Mouse (Mus musculus) forebrain, embryonic 12.5 days (tissue): Measurements from ENCODE around the gene Clgn. TPM values are rescaled to one million over a fixed set of nuclear protein-coding genes. Genes with fewer than 3 reads are reported as not detected.

ENCODE experiments used
- ATAC-seq: fragments of 200-750 bp; cut with Nextera tagmentation; 2 replicates; pipeline ENCODE4 v1.8.0; 2017; ENCODE audit warnings: moderate TSS enrichment; ENCODE audit not compliant: low FRiP score
- H3K27ac ChIP-seq: fragments of 300-500 bp; sonication (generic); 2 replicates; pipeline ENCODE4 v1.5.1; 2016; ENCODE audit warnings: mild to moderate bottlenecking
- H3K27me3 ChIP-seq: fragments of 300-500 bp; sonication (generic); 2 replicates; pipeline ENCODE4 v1.6.1; 2016; ENCODE audit warnings: mild to moderate bottlenecking
- H3K36me3 ChIP-seq: fragments of 300-500 bp; sonication (generic); replicated peaks from 2 replicates; pipeline ENCODE4 v1.6.1; 2016; ENCODE audit warnings: mild to moderate bottlenecking
- H3K4me1 ChIP-seq: fragments of 300-500 bp; sonication (generic); 2 replicates; pipeline ENCODE4 v1.6.1; 2016
- H3K4me2 ChIP-seq: fragments of 300-500 bp; sonication (generic); 2 replicates; pipeline ENCODE4 v1.6.1; 2016; ENCODE audit warnings: mild to moderate bottlenecking, moderate library complexity
- H3K4me3 ChIP-seq: fragments of 300-500 bp; sonication (generic); replicated peaks from 2 replicates; pipeline ENCODE4 v1.5.1; 2016; ENCODE audit warnings: mild to moderate bottlenecking
- H3K9ac ChIP-seq: fragments of 300-500 bp; sonication (generic); 2 replicates; pipeline ENCODE4 v1.6.1; 2016; ENCODE audit warnings: mild to moderate bottlenecking
- H3K9me3 ChIP-seq: fragments of 300-500 bp; sonication (generic); 2 replicates; pipeline ENCODE4 v1.6.1; 2016
- WGBS: fragments of 180-500 bp; shearing (Covaris S2); methylation state at CpG from one replicate; pipeline ENCODE4 v1.1.7; 2016; 5-methylcytosine and 5-hydroxymethylcytosine counted together
- polyA plus RNA-seq: library from polyadenylated mRNA; unstranded; fragments of >200 nt; fragmentation: Nextera tagmentation; extraction: Ambion mirVana; gene quantifications from 2 replicates; pipeline ENCODE4 v1.2.1, GENCODE M21; 2016

Clgn gene
- polyA plus RNA-seq, 1 experiment from 2014 or later = 6.3 TPM

- ATAC-seq = no peak
- no peaks in the 10 kb centered on the region for H3K4me1 ChIP-seq
- H3K27ac ChIP-seq = no peak overlapping the region
- H3K27me3 ChIP-seq = no peaks in the 10 kb centered on the region
- 76% methylated on average over 3 of the region's 3 CpGs for WGBS
- H3K4me2 ChIP-seq = no peak overlapping the region
- no peak overlapping the region for H3K4me3 ChIP-seq
- H3K9me3 ChIP-seq = 0 out of 2 replicates have a peak, but pooled peaks cover 3% of the 10 kb centered on the region
- no peaks in the 10 kb centered on the region for H3K36me3 ChIP-seq
- H3K9ac ChIP-seq = no peak overlapping the region
Measured at GRCm38 (mm10) chr8:83459606-83460005, 69.9 kb downstream of the Clgn start.

Other genes starting within 250 kb of the Clgn start
- gene Tbc1d9, start 224.5 kb upstream of the Clgn start, polyA plus RNA-seq = 11.6 and 12.7 TPM in 2 replicates
- gene Gm10645, start 223.7 kb upstream of the Clgn start, polyA plus RNA-seq = 5.5 and 6.2 TPM in 2 replicates
- gene Ucp1, start 99.5 kb upstream of the Clgn start, polyA plus RNA-seq = not detected in 2 replicates
- 34.3 and 35.5 TPM in 2 replicates for gene Elmod2, start 57.4 kb upstream of the Clgn start, polyA plus RNA-seq
- gene Mgat4d, start 41.4 kb upstream of the Clgn start, polyA plus RNA-seq = not detected in 2 replicates
- gene Scoc, start 68.5 kb downstream of the Clgn start, polyA plus RNA-seq = 167 and 176 TPM in 2 replicates
- not detected in 2 replicates for gene Olfr370, start 145.9 kb downstream of the Clgn start, polyA plus RNA-seq
- gene Ndufb7, start 176.8 kb downstream of the Clgn start, polyA plus RNA-seq = 356 and 359 TPM in 2 replicates
- 541 and 550 TPM in 2 replicates for gene Tecr, start 218.1 kb downstream of the Clgn start, polyA plus RNA-seq
- 63.0 and 67.3 TPM in 2 replicates for gene Dnajb1, start 218.3 kb downstream of the Clgn start, polyA plus RNA-seq